Mouse (Mus musculus): ENCODE measurements around the gene Gm36210.
A peak's percentile ranks its signal among the peaks of the same experiment; 100 is the strongest.

Gm36210 gene

DNA sequence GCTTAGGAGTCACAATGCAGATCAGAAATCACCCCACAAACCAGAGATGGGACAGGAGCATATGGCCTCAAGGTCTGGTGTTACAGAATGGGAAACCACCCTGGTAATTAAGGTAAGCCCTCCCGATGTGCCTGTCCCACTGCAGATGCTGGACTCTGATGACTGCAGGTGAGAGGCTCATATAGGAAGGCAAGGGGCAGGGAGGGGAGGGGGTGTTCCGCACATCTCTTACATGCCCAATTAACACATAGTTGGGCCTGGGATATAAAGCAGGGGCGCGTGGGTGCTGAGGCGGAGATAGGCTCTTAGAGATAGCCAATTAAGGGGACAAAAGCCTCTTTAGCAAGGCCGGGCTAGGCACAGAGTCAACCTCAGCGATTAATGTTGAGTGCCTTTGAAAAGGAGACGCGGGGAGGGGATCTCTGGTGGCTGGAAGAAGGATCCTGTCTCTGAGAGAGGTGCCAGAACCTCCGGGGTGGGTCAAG is at the start of gene Gm36210:
Gene Gm36210, minus strand, starts transcription at position 51 of the 485 bp plus-strand sequence.
- DNase-seq, result no peak

GRCm38 (mm10) chr7:4953815-4954445 is 47.6 kb upstream of the Gm36210 start:
- peak; percentile 96 for DNase-seq

DNA sequence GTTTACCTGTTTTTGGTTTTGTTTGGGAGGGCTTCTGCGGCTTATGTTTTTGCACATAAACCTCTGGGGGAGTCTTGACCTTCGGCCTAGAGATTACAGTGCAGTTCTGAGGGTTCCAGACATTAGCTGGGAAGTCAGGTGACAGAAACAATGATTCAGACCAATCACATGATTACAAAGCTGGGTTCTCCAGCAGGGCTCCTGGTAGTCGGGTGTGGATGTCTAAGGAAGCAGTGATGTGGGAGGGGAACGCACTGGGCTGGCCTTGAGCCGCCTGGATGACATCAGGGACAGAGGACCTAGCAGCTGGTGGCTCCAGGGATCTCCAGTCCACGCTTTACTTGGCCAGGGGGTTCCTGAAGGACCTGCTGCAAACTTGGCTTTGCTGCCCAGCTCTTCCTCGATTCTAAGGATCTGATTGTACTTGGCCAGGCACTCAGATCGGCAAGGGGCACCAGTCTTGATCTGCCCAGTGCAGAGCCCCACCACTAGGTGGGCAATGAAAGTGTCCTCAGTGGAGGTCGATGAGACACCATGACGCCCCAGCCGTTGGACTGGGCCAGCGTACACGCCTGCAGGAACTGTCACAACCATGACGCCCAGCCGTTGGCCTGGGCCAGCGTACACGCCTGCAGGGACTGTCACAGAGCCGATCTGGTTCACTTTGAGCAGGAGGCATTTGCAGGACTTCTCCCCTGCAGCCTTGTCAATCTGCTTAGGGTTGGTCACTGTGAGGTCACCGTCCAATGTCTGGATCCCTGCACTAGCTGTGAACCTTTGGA is 44.4 kb upstream of the Gm36210 start:
- DNase-seq, result peak; percentile 98

GRCm38 (mm10) chr7:4948386-4948785 is 42.1 kb upstream of the Gm36210 start:
- no peak for DNase-seq

DNA sequence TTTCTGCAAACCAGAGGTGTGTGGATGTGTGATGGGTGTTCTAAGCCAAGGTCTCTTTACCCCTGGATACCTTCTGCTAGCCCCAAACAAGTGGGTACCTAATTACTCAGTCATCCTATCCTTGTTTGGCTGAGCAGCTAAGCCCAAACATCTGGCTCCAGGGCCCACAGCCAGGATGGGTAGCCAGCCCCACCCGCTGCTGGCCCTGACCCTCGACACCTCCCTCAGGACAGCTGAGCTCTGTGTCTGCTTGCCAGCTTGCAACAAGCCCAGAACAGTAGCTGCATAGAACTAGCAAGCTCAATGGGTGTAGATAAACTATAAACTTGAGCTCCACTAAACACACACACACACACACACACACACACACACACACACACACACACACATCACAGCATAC is 41.5 kb upstream of the Gm36210 start:
- peak; percentile 98 for DNase-seq

DNA sequence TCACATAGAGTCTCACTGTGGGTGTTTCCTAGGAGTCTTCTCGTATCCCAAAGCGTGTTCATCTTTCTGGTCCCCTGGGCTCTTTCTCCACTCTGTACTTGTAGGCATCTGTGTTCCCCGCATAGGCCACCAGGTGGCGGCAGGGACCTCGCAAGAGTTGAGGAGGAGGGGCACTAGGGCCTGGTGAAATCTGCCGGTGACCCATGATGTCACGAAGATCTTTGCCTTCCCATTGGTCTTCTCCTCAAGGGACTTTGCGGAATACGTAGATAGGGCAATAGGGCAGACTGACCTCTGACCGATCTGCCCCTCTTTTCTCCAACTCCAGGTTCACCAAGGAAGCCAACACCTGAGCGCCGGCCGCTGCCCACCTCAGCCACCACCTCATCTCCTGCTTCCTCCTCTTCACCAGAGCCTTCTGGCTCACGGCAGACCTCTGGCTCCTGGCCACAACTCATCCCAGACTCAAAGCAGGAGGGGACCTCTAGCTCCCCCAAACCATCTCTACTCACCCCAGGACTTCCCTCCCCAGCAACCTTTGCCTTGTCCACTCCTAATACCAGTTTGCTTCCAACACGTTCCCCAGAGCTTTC is 37.0 kb upstream of the Gm36210 start:
- peak; percentile 99 for DNase-seq

DNA sequence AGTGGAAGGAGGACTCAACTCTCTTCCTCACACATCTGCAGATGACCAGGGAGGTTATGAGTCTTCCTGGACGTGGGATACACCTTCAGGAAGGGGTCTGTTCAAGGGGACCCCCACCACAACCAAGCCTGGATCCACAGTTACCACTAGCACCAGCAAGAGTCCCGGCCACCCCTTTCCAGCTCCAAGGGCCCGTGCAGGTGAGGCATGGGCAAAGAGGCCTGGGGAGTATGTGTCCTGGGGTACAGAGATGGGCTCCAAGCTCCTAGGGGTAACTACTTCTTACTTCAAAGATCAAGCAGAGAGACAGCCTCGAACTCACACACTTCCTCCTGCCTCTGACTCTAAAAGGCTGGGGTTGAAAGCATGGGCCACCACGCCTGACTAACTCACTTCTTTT is 36.4 kb upstream of the Gm36210 start:
- DNase-seq, result peak; percentile 93

DNA sequence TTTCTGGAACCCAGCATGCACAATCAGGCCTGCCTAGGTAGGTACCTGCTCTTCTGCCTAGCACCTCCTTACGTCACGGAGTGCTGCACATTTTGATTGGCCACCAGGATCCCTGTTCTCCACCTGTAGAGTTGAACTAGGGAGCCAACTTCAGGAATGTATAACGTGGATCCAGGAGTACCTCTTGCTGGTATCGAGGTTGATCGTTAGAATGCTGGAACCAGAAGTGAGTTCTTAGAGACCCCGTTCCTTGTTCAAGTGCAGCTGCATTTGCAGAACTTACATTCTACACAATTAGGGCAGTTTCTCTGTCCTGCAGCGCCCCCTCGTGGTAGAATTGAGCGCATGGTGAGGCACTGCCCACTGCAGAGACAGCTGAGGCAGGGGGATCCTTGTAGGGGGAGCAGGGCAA is 33.8 kb upstream of the Gm36210 start:
- peak; percentile 97 for DNase-seq

- peak; percentile 94 for DNase-seq
Observed at GRCm38 (mm10) chr7:4938456-4938855, 32.1 kb upstream of the Gm36210 start.

- DNase-seq, result peak; percentile 90
Observed at GRCm38 (mm10) chr7:4937392-4937791, 31.1 kb upstream of the Gm36210 start.

- peak; percentile 86 for DNase-seq
Observed at GRCm38 (mm10) chr7:4936832-4937231, 30.5 kb upstream of the Gm36210 start.

DNA sequence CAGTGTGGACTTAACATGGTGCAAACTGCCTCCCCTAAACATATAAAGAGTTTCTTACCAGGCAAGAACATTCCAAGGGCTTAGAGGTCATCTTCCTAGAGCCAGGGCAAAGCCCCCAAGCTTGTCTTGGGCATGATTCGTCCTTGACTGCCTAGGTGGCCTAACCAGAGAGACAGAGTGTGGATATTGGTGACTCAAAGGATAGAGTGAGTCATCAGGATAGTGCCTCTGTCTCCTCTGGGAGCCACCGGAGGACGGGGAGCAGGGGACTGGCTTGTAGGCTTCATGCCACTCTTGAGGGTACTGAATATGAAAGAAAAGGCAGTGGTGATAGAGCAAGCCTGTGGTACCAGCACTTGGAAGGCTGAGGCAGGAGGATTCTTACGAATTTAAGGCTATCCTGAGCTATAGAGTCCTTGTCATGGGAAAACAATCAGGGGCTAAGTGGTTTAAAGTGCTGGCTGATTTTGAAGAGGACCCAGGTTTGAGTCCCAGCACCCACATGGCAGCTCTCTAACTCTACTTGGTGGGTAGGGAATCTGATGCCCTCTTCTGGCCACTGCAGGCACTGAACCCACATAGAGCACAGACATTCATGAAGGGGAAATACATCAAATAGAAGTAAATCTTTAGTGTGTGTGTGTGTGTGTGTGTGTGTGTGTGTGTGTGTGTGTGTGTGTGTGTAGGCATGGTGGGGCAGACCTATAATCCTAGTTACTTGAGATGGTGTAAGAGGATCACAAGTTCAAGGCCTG is 28.0 kb upstream of the Gm36210 start:
- no peak for DNase-seq

DNA sequence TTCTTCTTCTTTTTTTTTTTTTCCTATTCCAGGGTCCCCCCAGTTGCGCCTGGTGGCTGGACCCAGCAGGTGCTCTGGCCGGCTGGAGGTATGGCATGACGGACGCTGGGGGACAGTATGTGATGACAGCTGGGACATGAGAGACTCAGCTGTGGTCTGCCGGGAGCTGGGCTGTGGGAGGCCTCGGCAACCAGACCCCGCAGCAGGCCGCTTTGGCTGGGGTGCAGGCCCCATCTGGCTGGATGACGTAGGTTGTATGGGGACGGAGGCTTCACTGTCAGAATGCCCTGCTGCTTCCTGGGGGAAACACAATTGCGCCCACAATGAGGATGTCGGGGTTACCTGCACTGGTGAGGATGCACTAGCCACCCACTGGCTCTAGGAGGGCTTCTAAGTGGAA is 26.8 kb upstream of the Gm36210 start:
- no peak for DNase-seq

GRCm38 (mm10) chr7:4928323-4928722 is 22.0 kb upstream of the Gm36210 start:
- peak; percentile 94 for DNase-seq

DNA sequence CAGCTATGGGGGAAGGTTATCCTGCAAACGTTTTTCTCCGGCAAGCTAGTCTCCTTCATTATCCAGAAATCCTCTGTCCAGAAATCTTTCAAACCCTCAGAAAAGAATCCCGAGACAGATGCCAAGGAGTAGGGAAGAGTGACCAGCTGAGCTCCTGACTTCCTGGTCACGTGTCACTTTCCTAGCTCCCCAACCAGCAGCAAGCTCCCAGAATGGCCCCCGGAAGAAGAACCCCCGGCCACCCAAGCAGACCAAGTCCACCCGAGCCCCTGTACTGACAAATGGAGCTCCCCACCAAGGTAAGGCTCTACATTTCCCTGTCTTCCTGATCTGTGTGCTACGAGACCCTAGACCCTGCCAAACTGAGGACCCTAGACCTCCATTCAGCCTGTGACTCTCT is 21.4 kb upstream of the Gm36210 start:
- DNase-seq, result peak; percentile 94

GRCm38 (mm10) chr7:4926849-4927248 is 20.5 kb upstream of the Gm36210 start:
- DNase-seq, result peak; percentile 93

DNA sequence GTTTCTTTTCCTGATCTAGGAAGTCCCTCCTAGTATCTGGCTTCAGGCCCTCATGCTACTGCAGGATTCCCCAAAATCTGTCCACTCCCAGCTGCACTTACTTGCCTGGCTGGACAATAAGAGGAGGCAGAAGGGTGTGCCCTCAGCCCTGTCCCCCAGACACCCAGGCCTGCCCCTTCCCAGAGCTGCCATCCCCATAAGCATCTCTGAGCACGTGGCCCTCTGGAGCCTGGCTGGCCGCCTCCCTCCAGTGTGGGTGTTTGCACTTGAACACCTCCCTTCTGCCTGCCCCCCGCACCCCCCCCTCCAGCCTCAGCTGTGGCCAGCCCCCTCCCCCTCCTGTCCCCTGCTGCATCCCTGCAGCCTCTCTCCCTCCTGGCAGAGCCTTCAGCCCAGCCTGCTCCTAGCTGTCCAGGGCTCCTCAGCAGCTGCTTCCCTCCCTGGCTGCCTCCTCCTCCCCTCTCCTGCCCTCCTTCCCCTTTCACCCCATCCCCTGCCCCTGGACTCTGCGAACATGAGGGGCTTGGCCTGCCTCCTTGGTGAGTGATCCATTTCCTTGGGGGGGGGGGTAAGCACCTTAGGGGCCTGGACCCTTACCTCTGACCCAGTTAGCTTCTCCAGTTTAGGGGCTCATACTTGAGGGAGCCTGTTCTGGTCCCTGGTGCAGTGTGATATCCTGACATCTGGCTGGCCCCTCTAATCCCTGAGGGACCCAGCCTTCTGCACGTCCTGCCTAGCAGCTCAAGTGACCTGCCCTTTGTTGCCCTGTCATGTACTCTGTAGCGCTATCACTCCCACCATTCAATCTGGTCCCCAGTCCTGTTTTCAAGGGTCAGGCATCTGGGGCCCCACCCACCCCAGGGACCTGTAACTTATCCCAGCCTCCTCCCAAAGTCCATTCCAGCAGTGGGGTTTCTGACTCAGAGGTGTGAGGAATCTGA is 19.4 kb upstream of the Gm36210 start, which contains the start of gene Ssc5d:
Gene Ssc5d, plus strand, starts transcription at position 345 of the 941 bp plus-strand sequence.
- DNase-seq, result peak; percentile 98

DNA sequence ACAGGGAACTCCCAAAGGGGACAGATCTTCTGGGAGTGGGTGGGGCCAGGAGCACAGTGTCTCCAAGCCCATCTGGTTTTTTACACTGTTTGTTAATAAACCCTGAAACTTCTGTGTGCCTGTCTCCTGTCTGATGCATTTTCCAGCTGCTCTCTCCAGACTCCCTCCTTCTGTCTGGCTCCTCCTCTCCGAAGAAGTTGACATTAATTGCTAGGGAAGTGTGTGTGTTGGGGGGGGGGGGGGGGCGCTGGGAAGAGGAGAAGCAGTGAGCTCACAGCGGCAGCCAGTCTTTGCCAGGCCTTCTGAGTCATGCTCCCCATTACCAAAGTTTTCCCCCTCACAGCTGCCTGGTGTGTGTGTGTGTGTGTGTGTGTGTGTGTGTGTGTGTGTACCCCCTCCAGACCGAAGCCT is 18.6 kb upstream of the Gm36210 start:
- peak; percentile 98 for DNase-seq

DNA sequence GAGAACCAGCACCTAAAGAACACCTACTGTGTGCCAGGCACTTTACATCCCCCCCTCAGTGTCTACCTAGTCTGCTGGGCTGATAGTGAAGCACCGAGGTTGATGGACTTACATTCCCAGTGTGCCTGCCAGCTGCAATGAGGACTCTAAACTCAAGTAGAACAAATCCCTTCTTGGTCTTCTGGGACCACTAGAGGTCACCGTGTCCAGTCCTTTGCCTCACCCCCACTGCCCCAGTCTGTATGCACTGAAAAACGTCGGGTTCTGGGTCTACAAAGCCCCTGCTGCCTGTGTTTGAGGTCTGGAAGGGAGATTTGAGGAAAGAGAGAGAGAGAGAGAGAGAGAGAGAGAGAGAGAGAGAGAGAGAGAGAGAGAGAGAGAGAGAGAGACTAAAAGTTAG is 18.2 kb upstream of the Gm36210 start:
- DNase-seq, result no peak

GRCm38 (mm10) chr7:4923586-4924364 is 17.5 kb upstream of the Gm36210 start:
- peak; percentile 97 for DNase-seq

Measured in heart, adult 11 months (tissue).